Mouse (Mus musculus): ENCODE measurements around the gene Has3. TPM values are rescaled to one million over a fixed set of nuclear protein-coding genes. Genes with fewer than 3 reads are reported as not detected.

Has3 gene
- polyA plus RNA-seq, 1 experiment = 0.35 TPM

DNA sequence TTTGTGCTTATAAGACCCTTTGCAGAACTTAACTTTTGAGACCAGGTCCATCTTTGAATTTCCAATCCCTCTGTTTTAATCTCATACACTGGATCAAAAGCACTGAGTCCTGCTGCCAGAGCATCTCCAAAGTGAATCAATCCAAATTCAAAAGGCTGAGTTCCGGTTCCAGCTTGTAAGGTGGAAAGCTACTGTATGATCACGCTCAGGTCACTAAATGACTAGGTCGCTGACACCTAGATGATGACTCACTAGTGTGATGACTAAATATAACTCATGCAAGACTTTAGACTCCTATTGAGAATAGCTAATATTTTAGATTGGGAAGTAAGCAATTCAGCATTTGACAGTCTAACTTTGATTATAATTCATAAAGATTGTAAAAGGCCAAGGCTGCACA, 18.8 kb downstream of the Has3 start:
- no peak for TF ChIP-seq CTCF (IDR thresholded peaks at IDR 0.05; ENCODE audit: control insufficient read depth, insufficient read depth, insufficient replicate concordance, low read depth, low read length)
- TF ChIP-seq POLR2A (IDR thresholded peaks at IDR 0.05; ENCODE audit: control insufficient read depth, low read depth, low read length) = no peak
- H3K4me1 ChIP-seq (ENCODE audit: control insufficient read depth, insufficient read depth, low read length) = peaks cover 2% of the 10 kb centered on the region
- no peak overlapping the region for H3K27ac ChIP-seq (ENCODE audit: control insufficient read depth, insufficient read depth, low read depth, low read length)
- H3K36me3 ChIP-seq (ENCODE audit: control insufficient read depth, insufficient read depth, low read length) = peaks cover 2% of the 10 kb centered on the region
- no peak overlapping the region for H3K4me3 ChIP-seq (ENCODE audit: control insufficient read depth, low read depth, low read length)
- H3K27me3 ChIP-seq (ENCODE audit: control insufficient read depth, insufficient read depth, low read length) = no peaks in the 10 kb centered on the region

DNA sequence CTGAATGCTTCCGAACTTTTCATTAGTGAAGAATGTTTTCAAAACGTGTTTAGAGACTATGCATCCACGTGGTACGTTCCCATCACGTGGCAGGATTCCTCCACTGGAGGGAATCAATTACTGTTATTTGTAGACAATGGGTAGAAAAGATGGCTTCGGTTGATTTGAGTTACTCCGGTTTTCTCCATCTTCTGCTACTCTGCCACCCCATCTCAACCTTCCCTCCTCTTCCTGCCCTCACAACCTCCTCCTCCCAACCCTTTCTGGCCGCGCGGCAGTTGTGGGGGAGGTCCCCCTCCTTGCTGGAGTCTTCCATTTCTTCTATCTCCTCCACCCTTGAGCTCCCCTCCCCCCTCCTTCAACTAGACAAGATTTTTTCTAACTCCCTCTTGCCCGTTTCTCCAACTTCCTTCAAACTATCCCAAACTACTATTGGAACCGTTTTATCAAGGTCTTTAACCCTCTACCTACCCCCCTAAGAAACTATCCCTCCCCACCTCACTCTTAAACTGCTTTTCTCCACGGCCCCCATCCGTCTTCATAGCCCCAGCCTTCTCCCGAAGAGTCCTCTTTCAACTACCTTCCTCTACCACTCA, 22.3 kb downstream of the Has3 start:
- H3K27ac ChIP-seq (ENCODE audit: control insufficient read depth, insufficient read depth, low read depth, low read length) = peak overlapping the region; percentile 93
- TF ChIP-seq POLR2A (IDR thresholded peaks at IDR 0.05; ENCODE audit: control insufficient read depth, low read depth, low read length) (no peak), CTCF (IDR thresholded peaks at IDR 0.05; ENCODE audit: control insufficient read depth, insufficient read depth, insufficient replicate concordance, low read depth, low read length) (no peak)
- H3K36me3 ChIP-seq (ENCODE audit: control insufficient read depth, insufficient read depth, low read length) = 0 out of 2 replicates have a peak, but pooled peaks cover 2% of the 10 kb centered on the region
- H3K4me3 ChIP-seq (ENCODE audit: control insufficient read depth, low read depth, low read length) = peak overlapping the region; percentile 100
- H3K4me1 ChIP-seq (ENCODE audit: control insufficient read depth, insufficient read depth, low read length) = peaks cover 6% of the 10 kb centered on the region
- no peaks in the 10 kb centered on the region for H3K27me3 ChIP-seq (ENCODE audit: control insufficient read depth, insufficient read depth, low read length)

DNA sequence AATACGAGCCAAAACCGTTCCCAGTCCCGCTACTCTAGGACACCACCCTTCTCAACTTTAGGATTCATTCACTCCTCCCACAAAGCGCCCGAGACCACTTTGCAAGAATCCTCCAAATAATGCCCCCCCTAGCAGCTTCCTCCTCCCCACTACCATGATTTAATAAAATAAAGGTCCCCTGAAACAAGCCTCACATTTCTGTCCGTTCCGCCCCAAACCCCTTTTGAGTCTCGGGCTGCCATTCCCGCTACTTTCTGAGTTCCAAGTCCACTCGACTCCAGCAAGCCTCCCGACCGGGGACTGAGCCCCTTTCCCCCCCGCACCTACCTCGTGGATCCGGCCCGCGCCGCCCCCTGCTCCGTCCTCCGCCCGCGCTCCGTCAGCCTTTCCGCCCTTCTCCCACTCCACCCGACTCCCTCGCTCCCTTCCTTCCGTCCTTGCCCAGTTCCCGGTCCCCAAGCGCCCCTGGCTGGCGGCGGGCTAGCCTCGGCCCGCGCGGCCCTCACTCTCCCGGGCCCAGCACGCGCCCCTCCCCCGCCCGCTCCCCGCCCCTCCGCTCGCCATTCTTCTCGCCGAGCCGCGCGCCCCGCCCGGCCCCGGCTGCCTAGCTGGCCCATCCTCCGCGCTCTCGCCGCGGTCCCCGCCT, 22.9 kb downstream of the Has3 start:
- TF ChIP-seq POLR2A (IDR thresholded peaks at IDR 0.05; ENCODE audit: control insufficient read depth, low read depth, low read length) (no peak), CTCF (IDR thresholded peaks at IDR 0.05; ENCODE audit: control insufficient read depth, insufficient read depth, insufficient replicate concordance, low read depth, low read length) (no peak)
- Histone ChIP-seq H3K27me3 (ENCODE audit: control insufficient read depth, insufficient read depth, low read length) (no peaks in the 10 kb centered on the region), H3K27ac (ENCODE audit: control insufficient read depth, insufficient read depth, low read depth, low read length) (peak overlapping the region; percentile 93), H3K4me1 (ENCODE audit: control insufficient read depth, insufficient read depth, low read length) (peaks cover 6% of the 10 kb centered on the region), H3K36me3 (ENCODE audit: control insufficient read depth, insufficient read depth, low read length) (0 out of 2 replicates have a peak, but pooled peaks cover 2% of the 10 kb centered on the region), H3K4me3 (ENCODE audit: control insufficient read depth, low read depth, low read length) (peak overlapping the region; percentile 100)

DNA sequence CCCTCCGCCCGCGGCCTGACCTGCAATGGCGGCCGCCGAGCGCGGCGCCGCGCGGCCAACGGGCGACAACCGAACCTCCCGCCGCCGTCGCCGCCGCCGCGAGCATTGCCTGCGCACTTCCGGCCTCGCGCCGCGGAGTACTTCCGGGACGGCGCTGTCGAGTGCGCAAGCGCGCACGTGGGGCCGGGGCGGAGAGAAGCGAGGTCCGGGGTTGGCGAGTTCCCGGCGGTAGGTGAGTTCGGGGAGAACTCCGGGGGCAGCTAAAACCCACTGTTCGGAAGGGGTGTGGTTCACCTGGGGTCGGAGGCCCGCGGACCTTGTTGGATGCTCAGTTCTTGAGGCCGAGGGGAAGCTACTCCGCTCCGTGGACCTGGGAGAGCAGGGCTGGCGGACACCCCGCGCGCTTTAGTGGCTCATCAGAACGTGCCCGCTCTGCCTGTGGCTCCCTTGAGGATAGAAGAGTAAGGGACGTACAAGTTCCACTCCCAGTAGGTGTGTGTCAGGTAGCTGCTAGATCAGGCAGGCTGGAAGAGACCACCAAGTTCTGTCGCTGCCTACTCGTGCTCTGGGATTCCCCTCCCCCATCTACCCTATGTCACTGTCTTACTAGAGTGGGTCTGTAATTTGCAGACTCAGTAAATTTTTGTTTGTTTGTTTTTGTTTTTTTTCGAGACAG, 23.6 kb downstream of the Has3 start, which contains the start of gene Utp4:
TSS of gene Utp4 (plus strand) at position 156 of the 676 bp plus-strand sequence.
- Histone ChIP-seq H3K27ac (ENCODE audit: control insufficient read depth, insufficient read depth, low read depth, low read length) (peak within 1 kb of the TSS; percentile 93), H3K36me3 (ENCODE audit: control insufficient read depth, insufficient read depth, low read length) (0 out of 2 replicates have a peak, but pooled peaks cover 2% of the 10 kb centered on the region), H3K27me3 (ENCODE audit: control insufficient read depth, insufficient read depth, low read length) (no peaks in the 10 kb centered on the region), H3K4me1 (ENCODE audit: control insufficient read depth, insufficient read depth, low read length) (peaks cover 6% of the 10 kb centered on the region), H3K4me3 (ENCODE audit: control insufficient read depth, low read depth, low read length) (peak within 1 kb of the TSS; percentile 100)
- peak; percentile 88 for TF ChIP-seq POLR2A (IDR thresholded peaks at IDR 0.05; ENCODE audit: control insufficient read depth, low read depth, low read length)
- TF ChIP-seq CTCF (IDR thresholded peaks at IDR 0.05; ENCODE audit: control insufficient read depth, insufficient read depth, insufficient replicate concordance, low read depth, low read length) = no peak

- no peak for TF ChIP-seq POLR2A (IDR thresholded peaks at IDR 0.05; ENCODE audit: control insufficient read depth, low read depth, low read length)
- no peak for TF ChIP-seq CTCF (IDR thresholded peaks at IDR 0.05; ENCODE audit: control insufficient read depth, insufficient read depth, insufficient replicate concordance, low read depth, low read length)
- H3K4me3 ChIP-seq (ENCODE audit: control insufficient read depth, low read depth, low read length) = no peak overlapping the region
- H3K27me3 ChIP-seq (ENCODE audit: control insufficient read depth, insufficient read depth, low read length) = no peaks in the 10 kb centered on the region
- H3K27ac ChIP-seq (ENCODE audit: control insufficient read depth, insufficient read depth, low read depth, low read length) = no peak overlapping the region
- H3K36me3 ChIP-seq (ENCODE audit: control insufficient read depth, insufficient read depth, low read length) = peaks cover 5% of the 10 kb centered on the region
- H3K4me1 ChIP-seq (ENCODE audit: control insufficient read depth, insufficient read depth, low read length) = no peaks in the 10 kb centered on the region
These were observed 29.4 kb downstream of the Has3 start for GRCm38 (mm10) chr8:106899473-106899872.

- TF ChIP-seq POLR2A (IDR thresholded peaks at IDR 0.05; ENCODE audit: control insufficient read depth, low read depth, low read length) (no peak), CTCF (IDR thresholded peaks at IDR 0.05; ENCODE audit: control insufficient read depth, insufficient read depth, insufficient replicate concordance, low read depth, low read length) (no peak)
- Histone ChIP-seq H3K36me3 (ENCODE audit: control insufficient read depth, insufficient read depth, low read length) (peaks cover 5% of the 10 kb centered on the region; the same call in 1 of the 2 replicates), H3K27ac (ENCODE audit: control insufficient read depth, insufficient read depth, low read depth, low read length) (no peak overlapping the region), H3K27me3 (ENCODE audit: control insufficient read depth, insufficient read depth, low read length) (no peaks in the 10 kb centered on the region), H3K4me3 (ENCODE audit: control insufficient read depth, low read depth, low read length) (no peak overlapping the region), H3K4me1 (ENCODE audit: control insufficient read depth, insufficient read depth, low read length) (no peaks in the 10 kb centered on the region)
These were observed 35.9 kb downstream of the Has3 start for GRCm38 (mm10) chr8:106905727-106906480.
